Mouse (Mus musculus) MEL (cell line): ENCODE results near the gene Mkln1.

ENCODE experiments used
- CTCF ChIP-seq, 3 experiments: IDR thresholded peaks in 2 of 3; conservative IDR thresholded peaks in 1 of 3; 2 replicates each; pipeline ENCODE4 v1.5.1; 2011 to 2012; ENCODE audit warnings: low read length in 3 of 3, low read depth in 2 of 3, mild to moderate bottlenecking in 2 of 3, improper control_type of control experiment in 1 of 3, inconsistent platforms in 1 of 3, mixed read lengths in 1 of 3, moderate library complexity in 1 of 3; ENCODE audit not compliant: control insufficient read depth in 1 of 3, insufficient read depth in 1 of 3, poor library complexity in 1 of 3, severe bottlenecking in 1 of 3
- POLR2A ChIP-seq, 2 experiments: IDR thresholded peaks; 2 replicates each; pipeline ENCODE4 v1.6.1; 2011 to 2012; ENCODE audit warnings: low read length in 2 of 2, mild to moderate bottlenecking in 2 of 2, control low read depth in 1 of 2, improper control_type of control experiment in 1 of 2, low read depth in 1 of 2, moderate library complexity in 1 of 2; ENCODE audit not compliant: control insufficient read depth in 1 of 2, insufficient read depth in 1 of 2, poor library complexity in 1 of 2
- SIN3A ChIP-seq: IDR thresholded peaks from 2 replicates; pipeline ENCODE4 v1.6.1; 2012; ENCODE audit warnings: low read length, improper control_type of control experiment, inconsistent platforms
- UBTF ChIP-seq: IDR thresholded peaks from 2 replicates; pipeline ENCODE4 v1.6.1; 2012; ENCODE audit warnings: low read depth, mild to moderate bottlenecking, inconsistent platforms, low read length, improper control_type of control experiment, moderate library complexity, borderline replicate concordance; ENCODE audit not compliant: insufficient read depth

- TF ChIP-seq CTCF (IDR thresholded peaks at IDR 0.05 in 2 of 3, conservative IDR thresholded peaks at IDR 0.05 in 1 of 3; ENCODE audit: control insufficient read depth in 1 of 3, insufficient read depth in 1 of 3, low read depth in 2 of 3, low read length in 3 of 3, poor library complexity in 1 of 3, severe bottlenecking in 1 of 3) (peak in 2 of 3 experiments; percentile 24 to 65; a peak in 3 of 6 replicates), SIN3A (no peak), POLR2A (IDR thresholded peaks at IDR 0.05; ENCODE audit: control insufficient read depth in 1 of 2, insufficient read depth in 1 of 2, low read depth in 1 of 2, low read length in 2 of 2, poor library complexity in 1 of 2) (no peak), UBTF (no peak)
Observed at GRCm38 (mm10) chr6:31368559-31368958, 30.0 kb upstream of the Mkln1 start.
